ENCODE assay signal across 16 mouse cellular contexts in the genomic region with DNA sequence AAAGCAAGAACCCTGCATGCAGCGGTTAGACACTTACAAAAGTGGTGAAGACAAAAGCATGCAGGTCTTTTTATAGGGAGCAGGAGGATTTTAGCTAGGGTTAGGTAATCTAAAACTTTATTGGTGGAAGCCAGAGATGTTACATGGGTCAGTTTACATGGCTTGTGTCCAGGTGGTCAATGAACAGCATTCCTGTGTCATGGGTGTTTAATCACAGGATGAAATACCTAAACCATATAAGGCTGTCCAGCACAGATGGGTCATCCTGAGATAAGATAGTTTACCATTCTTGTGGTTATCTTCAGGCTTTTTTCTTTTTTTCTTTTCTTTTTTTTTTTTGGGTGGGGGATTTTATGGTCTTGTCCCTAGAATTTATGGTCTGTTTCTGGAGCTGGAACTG.
"Had no signal": no experiment of that assay in that cellular context is flagged by ENCODE, and none has a peak within 500 bp of the region (broad histone marks: within the 10 kb centered on the region; RNA-seq: fewer than 3 reads in every experiment).

No protein-coding gene starts in this region.

- ATAC-seq: liver, postnatal 0 days; midbrain, embryonic 15.5 days had no signal

- H3K4me3 ChIP-seq: kidney, embryonic 15.5 days; limb, embryonic 10.5 days; limb, embryonic 13.5 days; midbrain, embryonic 12.5 days; midbrain, embryonic 15.5 days; neural tube, embryonic 13.5 days had no signal

- H3K9ac ChIP-seq: kidney, embryonic 15.5 days; limb, embryonic 13.5 days; liver, embryonic 14.5 days; liver, postnatal 0 days; midbrain, embryonic 12.5 days; midbrain, embryonic 15.5 days; neural tube, embryonic 13.5 days had no signal

- H3K27me3 ChIP-seq: kidney, embryonic 15.5 days; limb, embryonic 13.5 days; midbrain, embryonic 12.5 days; midbrain, embryonic 15.5 days; neural tube, embryonic 13.5 days had no signal

- H3K36me3 ChIP-seq: kidney, embryonic 15.5 days; limb, embryonic 10.5 days; limb, embryonic 13.5 days; midbrain, embryonic 12.5 days; midbrain, embryonic 15.5 days; neural tube, embryonic 13.5 days had no signal

- DNase-seq: kidney, adult 11 months; kidney, postnatal 14 days; kidney, postnatal 4 days; liver; liver, postnatal 0 days; lung, postnatal 14 days; thymus, adult 18-20 months; thymus, postnatal 36 days had no signal

- H3K4me1 ChIP-seq: kidney, embryonic 15.5 days; limb, embryonic 13.5 days; midbrain, embryonic 12.5 days; midbrain, embryonic 15.5 days; neural tube, embryonic 13.5 days had no signal

- H3K4me2 ChIP-seq: kidney, embryonic 15.5 days; limb, embryonic 13.5 days; midbrain, embryonic 12.5 days; midbrain, embryonic 15.5 days; neural tube, embryonic 13.5 days had no signal

- H3K9me3 ChIP-seq: kidney, embryonic 15.5 days; limb, embryonic 10.5 days; limb, embryonic 13.5 days; midbrain, embryonic 12.5 days; midbrain, embryonic 15.5 days; neural tube, embryonic 13.5 days had no signal

- H3K27ac ChIP-seq: kidney, embryonic 15.5 days; limb, embryonic 10.5 days; limb, embryonic 13.5 days; liver, embryonic 14.5 days; macrophage; midbrain, embryonic 12.5 days; midbrain, embryonic 15.5 days; neural tube, embryonic 13.5 days had no signal
